Mouse (Mus musculus): ENCODE measurements around the gene Bpgm.

DNA sequence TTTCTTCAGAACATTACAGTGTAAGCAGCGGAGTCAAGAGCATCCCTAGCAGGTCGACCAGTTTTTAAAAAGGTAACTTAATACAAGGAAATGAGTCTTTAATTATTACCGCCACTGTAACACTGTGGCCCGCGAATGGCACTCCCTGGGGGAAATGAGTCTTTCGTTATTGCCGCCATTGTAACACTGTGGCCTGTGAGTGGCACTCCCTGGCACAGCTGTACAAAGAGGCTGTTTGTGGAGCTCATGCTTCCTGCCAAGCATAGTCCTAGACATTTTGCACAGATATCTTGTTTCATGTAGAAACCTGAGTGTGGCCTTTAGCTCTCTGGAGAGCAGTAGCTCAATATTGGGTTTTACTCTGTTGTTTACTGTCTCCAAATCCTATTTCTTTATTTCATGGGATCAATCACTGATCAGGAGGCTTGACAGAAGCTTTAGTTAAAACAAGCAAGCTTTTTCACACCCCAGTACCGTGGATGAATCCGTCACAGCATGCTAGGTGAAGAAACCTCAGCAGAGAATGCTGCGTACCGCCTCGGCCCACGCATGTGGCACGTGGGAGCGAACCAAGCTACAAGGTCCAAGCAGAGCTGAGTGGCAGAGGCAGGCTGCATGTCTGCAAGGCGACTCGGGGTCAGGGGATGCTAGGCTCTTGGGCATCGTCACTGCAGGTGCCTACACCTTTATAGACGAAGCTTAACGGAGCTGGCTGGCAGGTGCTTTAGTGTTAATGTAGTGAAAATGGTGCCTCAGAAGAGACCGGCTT lies 17.5 kb downstream of the Bpgm start:
- TF ChIP-seq POLR2A (IDR thresholded peaks at IDR 0.05; ENCODE audit: extremely low read depth, insufficient read depth, low read length) (no peak), CTCF (IDR thresholded peaks at IDR 0.05; ENCODE audit: low read depth, low read length) (no peak)

Measured in liver, adult 2 months (tissue).